Mouse (Mus musculus) embryonic fibroblast, embryonic 13.5 days (primary cell): ENCODE results near the gene Auts2.

Experiments used
- CTCF ChIP-seq: IDR thresholded peaks from 2 replicates; pipeline ENCODE4 v1.5.1; 2011; ENCODE audit warnings: mild to moderate bottlenecking, control low read depth, low read length, moderate library complexity, borderline replicate concordance; ENCODE audit not compliant: insufficient read depth
- POLR2A ChIP-seq: IDR thresholded peaks from 2 replicates; pipeline ENCODE4 v1.6.1; 2011; ENCODE audit warnings: low read depth, mild to moderate bottlenecking, control low read depth, low read length, moderate library complexity

DNA sequence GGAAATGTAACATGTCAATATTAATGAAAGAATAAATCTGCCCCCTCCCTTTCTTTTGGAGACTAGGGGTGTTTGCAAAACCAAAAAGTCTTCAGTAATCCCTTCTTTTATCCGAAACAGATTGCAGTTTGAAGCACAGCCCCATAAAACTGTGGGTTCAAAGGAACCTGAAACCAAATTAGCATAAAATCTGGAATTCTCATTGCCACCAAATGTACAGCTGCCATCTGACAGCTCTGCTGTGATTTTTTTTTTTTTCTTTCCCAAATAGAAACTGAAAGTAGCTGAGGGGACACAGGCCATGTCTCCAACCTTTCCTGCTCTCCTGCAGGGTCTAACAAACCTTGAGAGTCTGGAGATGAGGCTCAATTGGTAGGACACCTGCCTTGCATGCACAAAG lies 996.7 kb downstream of the Auts2 start:
- no peak for TF ChIP-seq CTCF
- no peak for TF ChIP-seq POLR2A
